Mouse (Mus musculus) forebrain, embryonic 11.5 days (tissue): ENCODE measurements around the gene Rtn4rl1. TPM values are rescaled to one million over a fixed set of nuclear protein-coding genes. Genes with fewer than 3 reads are reported as not detected.

Experiments
- ATAC-seq: fragments of 200-750 bp; cut with Nextera tagmentation; replicated peaks from 2 replicates; pipeline ENCODE4 v1.8.0; 2017; ENCODE audit warnings: moderate TSS enrichment; ENCODE audit not compliant: low FRiP score
- DNase-seq: peaks from one replicate; pipeline ENCODE4 v3.0.0-alpha.2; 2017; ENCODE audit warnings: low spot score
- H3K27ac ChIP-seq: fragments of 300-500 bp; sonication (generic); 2 replicates; pipeline ENCODE4 v1.5.1; 2014; ENCODE audit warnings: low read depth, low read length
- H3K27me3 ChIP-seq: fragments of 300-500 bp; sonication (generic); 2 replicates; pipeline ENCODE4 v1.6.1; 2014; ENCODE audit warnings: mild to moderate bottlenecking, low read length, mixed read lengths; ENCODE audit not compliant: control insufficient read depth, insufficient read depth
- H3K36me3 ChIP-seq: fragments of 300-500 bp; sonication (generic); 2 replicates; pipeline ENCODE4 v1.6.1; 2014; ENCODE audit warnings: mild to moderate bottlenecking, low read length, moderate library complexity, mixed read lengths; ENCODE audit not compliant: control insufficient read depth, insufficient read depth
- H3K4me1 ChIP-seq: fragments of 300-500 bp; sonication (generic); replicated peaks from 2 replicates; pipeline ENCODE4 v1.6.1; 2014; ENCODE audit warnings: low read length, mixed read lengths; ENCODE audit not compliant: control insufficient read depth, insufficient read depth
- H3K4me2 ChIP-seq: fragments of 300-500 bp; sonication (generic); 2 replicates; pipeline ENCODE4 v1.6.1; 2014; ENCODE audit warnings: low read depth, mild to moderate bottlenecking, low read length, moderate library complexity, mixed read lengths; ENCODE audit not compliant: severe bottlenecking
- H3K4me3 ChIP-seq: fragments of 300-500 bp; sonication (generic); 2 replicates; pipeline ENCODE4 v1.5.1; 2014; ENCODE audit warnings: low read depth, low read length
- H3K9ac ChIP-seq: fragments of 300-500 bp; sonication (generic); 2 replicates; pipeline ENCODE4 v1.6.1; 2014; ENCODE audit warnings: low read length
- H3K9me3 ChIP-seq: fragments of 300-500 bp; sonication (generic); 2 replicates; pipeline ENCODE4 v1.6.1; 2016; ENCODE audit warnings: low read length, mixed read lengths; ENCODE audit not compliant: control insufficient read depth
- whole genome bisulfite sequencing: fragments of 180-500 bp; shearing (Covaris S2); extraction: QIAGEN DNeasy Blood & Tissue Kit; methylation state at CpG from one replicate; pipeline ENCODE4 v1.1.7; 2014; 5-methylcytosine and 5-hydroxymethylcytosine counted together
- polyA plus RNA-seq: library from polyadenylated mRNA; unstranded; fragments of >200 nt; fragmentation: Nextera tagmentation; extraction: Ambion mirVana; gene quantifications from 2 replicates; pipeline ENCODE4 v1.2.1, GENCODE M21; 2014

Rtn4rl1 gene
- polyA plus RNA-seq, 1 experiment from 2014 or later: 1.1 TPM

GRCm38 (mm10) chr11:75197956-75198355 lies 4.4 kb downstream of the Rtn4rl1 start:
- no peak overlapping the region for H3K9ac ChIP-seq
- H3K27ac ChIP-seq: no peak overlapping the region
- WGBS: 27% methylated on average over 7 of the region's 7 CpGs
- H3K4me2 ChIP-seq: no peak overlapping the region
- no peak overlapping the region for H3K4me3 ChIP-seq
- ATAC-seq (no peak), DNase-seq (no peak)
- H3K9me3 ChIP-seq: no peaks in the 10 kb centered on the region
- peaks cover 17% of the 10 kb centered on the region for H3K4me1 ChIP-seq
- no peaks in the 10 kb centered on the region for H3K36me3 ChIP-seq
- H3K27me3 ChIP-seq: peaks cover 35% of the 10 kb centered on the region

GRCm38 (mm10) chr11:75198792-75199191 lies 5.2 kb downstream of the Rtn4rl1 start:
- DNase-seq: no peak
- Histone ChIP-seq H3K27me3 (peaks cover 27% of the 10 kb centered on the region), H3K4me3 (no peak overlapping the region), H3K4me2 (no peak overlapping the region), H3K27ac (no peak overlapping the region), H3K36me3 (no peaks in the 10 kb centered on the region), H3K9me3 (no peaks in the 10 kb centered on the region), H3K9ac (no peak overlapping the region), H3K4me1 (peaks cover 14% of the 10 kb centered on the region)
- no peak for ATAC-seq
- 83% methylated on average over 4 of the region's 4 CpGs for WGBS

- H3K4me3 ChIP-seq: no peak overlapping the region
- ATAC-seq (no peak), DNase-seq (no peak)
- H3K4me1 ChIP-seq: peaks cover 4% of the 10 kb centered on the region
- peaks cover 15% of the 10 kb centered on the region for H3K27me3 ChIP-seq
- no peak overlapping the region for H3K4me2 ChIP-seq
- H3K9ac ChIP-seq: no peak overlapping the region
- H3K36me3 ChIP-seq: no peaks in the 10 kb centered on the region
- H3K9me3 ChIP-seq: no peaks in the 10 kb centered on the region
- H3K27ac ChIP-seq: no peak overlapping the region
- WGBS: 85% methylated on average over 5 of the region's 5 CpGs
Measured at GRCm38 (mm10) chr11:75199951-75200350, 6.4 kb downstream of the Rtn4rl1 start.

GRCm38 (mm10) chr11:75200935-75201334 lies 7.4 kb downstream of the Rtn4rl1 start:
- ATAC-seq: no peak
- H3K27me3 ChIP-seq: peaks cover 6% of the 10 kb centered on the region
- H3K4me3 ChIP-seq: no peak overlapping the region
- DNase-seq: no peak
- H3K4me1 ChIP-seq: no peaks in the 10 kb centered on the region
- H3K9me3 ChIP-seq: no peaks in the 10 kb centered on the region
- H3K4me2 ChIP-seq: no peak overlapping the region
- no peak overlapping the region for H3K27ac ChIP-seq
- H3K36me3 ChIP-seq: no peaks in the 10 kb centered on the region
- 93% methylated on average over 12 of the region's 12 CpGs for WGBS
- H3K9ac ChIP-seq: no peak overlapping the region

- Histone ChIP-seq H3K4me3 (no peak overlapping the region), H3K9ac (no peak overlapping the region), H3K4me1 (no peaks in the 10 kb centered on the region), H3K36me3 (no peaks in the 10 kb centered on the region), H3K27ac (no peak overlapping the region), H3K9me3 (no peaks in the 10 kb centered on the region), H3K27me3 (no peaks in the 10 kb centered on the region), H3K4me2 (no peak overlapping the region)
- ATAC-seq (no peak), DNase-seq (no peak)
- WGBS: 74% methylated on average over 8 of the region's 8 CpGs
Measured at GRCm38 (mm10) chr11:75201721-75202120, 8.1 kb downstream of the Rtn4rl1 start.

- Histone ChIP-seq H3K36me3 (no peaks in the 10 kb centered on the region), H3K9ac (no peak overlapping the region), H3K27ac (no peak overlapping the region), H3K4me2 (no peak overlapping the region), H3K9me3 (no peaks in the 10 kb centered on the region), H3K4me3 (no peak overlapping the region), H3K27me3 (no peaks in the 10 kb centered on the region), H3K4me1 (no peaks in the 10 kb centered on the region)
- ATAC-seq: no peak
- DNase-seq: no peak
- 84% methylated on average over 4 of the region's 4 CpGs for WGBS
Measured at GRCm38 (mm10) chr11:75203926-75204325, 10.3 kb downstream of the Rtn4rl1 start.

GRCm38 (mm10) chr11:75204472-75204871 lies 10.9 kb downstream of the Rtn4rl1 start:
- Histone ChIP-seq H3K4me2 (no peak overlapping the region), H3K9ac (no peak overlapping the region), H3K4me1 (no peaks in the 10 kb centered on the region), H3K4me3 (no peak overlapping the region), H3K27me3 (no peaks in the 10 kb centered on the region), H3K9me3 (no peaks in the 10 kb centered on the region), H3K27ac (no peak overlapping the region), H3K36me3 (no peaks in the 10 kb centered on the region)
- DNase-seq (no peak), ATAC-seq (no peak)
- WGBS: 32% methylated on average over 9 of the region's 9 CpGs

- no peak overlapping the region for H3K9ac ChIP-seq
- no peak overlapping the region for H3K4me3 ChIP-seq
- no peaks in the 10 kb centered on the region for H3K27me3 ChIP-seq
- ATAC-seq: no peak
- no peak overlapping the region for H3K4me2 ChIP-seq
- peaks cover 5% of the 10 kb centered on the region; the same call in 1 of the 2 replicates for H3K4me1 ChIP-seq
- H3K27ac ChIP-seq: no peak overlapping the region
- DNase-seq: no peak
- 77% methylated on average over 4 of the region's 4 CpGs for WGBS
- no peaks in the 10 kb centered on the region for H3K36me3 ChIP-seq
- no peaks in the 10 kb centered on the region for H3K9me3 ChIP-seq
Measured at GRCm38 (mm10) chr11:75206347-75206746, 12.8 kb downstream of the Rtn4rl1 start.

GRCm38 (mm10) chr11:75209363-75209762 lies 15.8 kb downstream of the Rtn4rl1 start:
- ATAC-seq: no peak
- 71% methylated on average over 4 of the region's 4 CpGs for whole genome bisulfite sequencing
- no peaks in the 10 kb centered on the region for H3K27me3 ChIP-seq
- H3K4me3 ChIP-seq: no peak overlapping the region
- H3K9ac ChIP-seq: no peak overlapping the region
- peaks cover 16% of the 10 kb centered on the region for H3K4me1 ChIP-seq
- no peaks in the 10 kb centered on the region for H3K36me3 ChIP-seq
- no peak overlapping the region for H3K27ac ChIP-seq
- no peak for DNase-seq
- H3K9me3 ChIP-seq: no peaks in the 10 kb centered on the region
- H3K4me2 ChIP-seq: no peak overlapping the region
